Mouse (Mus musculus) retina, embryonic 14.5 days (tissue): ENCODE results near the gene Pcyt2.

Experiments used
- DNase-seq: peaks from one replicate; pipeline ENCODE4 v3.0.0-alpha.2; 2015; ENCODE audit warnings: low spot score

Pcyt2 gene

DNA sequence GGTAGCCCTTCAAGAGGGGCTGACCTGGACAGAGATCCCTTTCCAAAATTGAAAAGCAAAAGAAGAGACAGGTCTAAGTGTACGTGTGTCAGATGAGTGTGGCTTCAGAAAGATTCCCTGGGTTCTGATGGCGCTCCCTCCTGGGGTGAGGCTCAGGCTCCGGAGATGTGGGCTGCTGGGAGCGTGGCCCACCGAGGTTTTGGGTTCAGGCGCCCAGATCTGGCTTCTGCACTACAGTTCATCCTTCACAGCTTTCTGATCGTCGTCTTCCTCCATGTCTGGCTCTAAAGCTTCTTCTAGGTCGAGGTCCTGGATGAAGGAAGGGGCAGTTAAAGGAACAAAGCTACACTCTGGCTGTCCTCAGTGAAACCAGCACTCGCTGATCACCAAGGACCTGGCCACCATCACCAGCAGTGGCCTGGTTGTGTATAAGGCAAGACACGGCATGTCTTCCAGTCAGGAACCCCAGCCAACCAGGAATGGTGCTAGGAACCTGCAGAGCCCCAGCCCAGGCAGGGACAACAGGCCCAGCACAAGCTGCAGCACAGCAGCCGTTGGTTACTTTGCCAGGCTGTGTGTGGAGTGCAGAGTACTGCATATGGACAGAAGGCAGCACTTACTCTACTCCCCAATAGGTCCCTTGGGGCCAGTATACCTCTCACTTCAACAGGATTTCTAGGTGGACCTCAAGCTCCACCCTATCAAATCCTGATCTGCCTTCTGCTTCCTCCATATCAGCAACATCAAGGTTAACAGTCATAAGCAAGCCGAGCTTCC, 56.6 kb downstream of the Pcyt2 start:
- no peak for DNase-seq
